Mouse (Mus musculus) midbrain, embryonic 11.5 days (tissue): ENCODE measurements around the gene Cep131. TPM values are rescaled to one million over a fixed set of nuclear protein-coding genes. Genes with fewer than 3 reads are reported as not detected.

Experiments used
- ATAC-seq: fragments of 200-750 bp; cut with Nextera tagmentation; 2 replicates; pipeline ENCODE4 v1.8.0; 2017; ENCODE audit warnings: moderate TSS enrichment, moderate library complexity; ENCODE audit not compliant: low FRiP score
- DNase-seq: peaks from one replicate; pipeline ENCODE4 v3.0.0; 2015; ENCODE audit warnings: low spot score; ENCODE audit errors: missing footprints
- H3K27ac ChIP-seq: fragments of 300-500 bp; sonication (generic); 2 replicates; pipeline ENCODE4 v1.5.1; 2014; ENCODE audit warnings: low read depth, low read length
- H3K27me3 ChIP-seq: fragments of 300-500 bp; sonication (generic); 2 replicates; pipeline ENCODE4 v1.6.1; 2014; ENCODE audit warnings: mild to moderate bottlenecking, low read length, moderate library complexity, mixed read lengths; ENCODE audit not compliant: control insufficient read depth, insufficient read depth
- H3K36me3 ChIP-seq: fragments of 300-500 bp; sonication (generic); 2 replicates; pipeline ENCODE4 v1.6.1; 2014; ENCODE audit warnings: mild to moderate bottlenecking, low read length, moderate library complexity, mixed read lengths; ENCODE audit not compliant: control insufficient read depth, insufficient read depth
- H3K4me1 ChIP-seq: fragments of 300-500 bp; sonication (generic); 2 replicates; pipeline ENCODE4 v1.6.1; 2014; ENCODE audit warnings: low read length; ENCODE audit not compliant: control insufficient read depth, insufficient read depth
- H3K4me2 ChIP-seq: fragments of 300-500 bp; sonication (generic); 2 replicates; pipeline ENCODE4 v1.6.1; 2014; ENCODE audit warnings: mild to moderate bottlenecking, moderate library complexity
- H3K4me3 ChIP-seq: fragments of 300-500 bp; sonication (generic); 2 replicates; pipeline ENCODE4 v1.5.1; 2014; ENCODE audit warnings: low read depth, low read length
- H3K9ac ChIP-seq: fragments of 300-500 bp; sonication (generic); 2 replicates; pipeline ENCODE4 v1.6.1; 2014; ENCODE audit warnings: low read length
- H3K9me3 ChIP-seq: fragments of 300-500 bp; sonication (generic); 2 replicates; pipeline ENCODE4 v1.6.1; 2016; ENCODE audit warnings: low read length; ENCODE audit not compliant: control insufficient read depth
- WGBS: fragments of 180-500 bp; shearing (Covaris S2); extraction: QIAGEN DNeasy Blood & Tissue Kit; methylation state at CpG from one replicate; pipeline ENCODE4 v1.1.7; 2014; 5-methylcytosine and 5-hydroxymethylcytosine counted together
- polyA plus RNA-seq: library from polyadenylated mRNA; unstranded; fragments of >200 nt; fragmentation: Nextera tagmentation; extraction: Ambion mirVana; gene quantifications from 2 replicates; pipeline ENCODE4 v1.2.1, GENCODE M21; 2014

Gene Cep131
- polyA plus RNA-seq, 1 experiment from 2014 or later, result 28.9 TPM

DNA sequence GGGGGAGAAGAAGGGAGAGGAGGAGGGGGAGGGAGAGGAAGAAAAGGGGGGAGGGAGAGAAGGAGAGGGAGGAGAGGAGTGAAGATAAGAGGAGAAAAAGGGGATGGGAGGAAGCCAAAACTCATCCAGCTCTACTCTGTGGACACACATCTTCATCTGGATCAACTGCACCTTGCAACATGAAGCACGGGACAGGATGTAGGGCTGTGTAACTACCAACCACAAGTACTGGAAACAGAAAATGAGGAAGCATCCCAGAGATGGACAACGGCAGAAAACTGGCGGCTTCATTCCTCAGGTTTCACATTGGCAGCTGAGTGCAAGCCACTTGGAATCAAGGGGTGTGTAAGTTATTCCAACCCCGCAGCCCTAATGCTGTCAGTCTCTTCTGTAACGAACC is 51.9 kb downstream of the Cep131 start:
- ATAC-seq (no peak), DNase-seq (no peak)
- Histone ChIP-seq H3K9me3 (no peaks in the 10 kb centered on the region), H3K4me2 (no peak overlapping the region), H3K9ac (no peak overlapping the region), H3K4me3 (no peak overlapping the region), H3K36me3 (no peaks in the 10 kb centered on the region), H3K27me3 (no peaks in the 10 kb centered on the region; the same call in 1 of the 2 replicates), H3K27ac (no peak overlapping the region), H3K4me1 (peaks cover 2% of the 10 kb centered on the region; the same call in 1 of the 2 replicates)
- 83% methylated on average over 5 of the region's 5 CpGs for WGBS

DNA sequence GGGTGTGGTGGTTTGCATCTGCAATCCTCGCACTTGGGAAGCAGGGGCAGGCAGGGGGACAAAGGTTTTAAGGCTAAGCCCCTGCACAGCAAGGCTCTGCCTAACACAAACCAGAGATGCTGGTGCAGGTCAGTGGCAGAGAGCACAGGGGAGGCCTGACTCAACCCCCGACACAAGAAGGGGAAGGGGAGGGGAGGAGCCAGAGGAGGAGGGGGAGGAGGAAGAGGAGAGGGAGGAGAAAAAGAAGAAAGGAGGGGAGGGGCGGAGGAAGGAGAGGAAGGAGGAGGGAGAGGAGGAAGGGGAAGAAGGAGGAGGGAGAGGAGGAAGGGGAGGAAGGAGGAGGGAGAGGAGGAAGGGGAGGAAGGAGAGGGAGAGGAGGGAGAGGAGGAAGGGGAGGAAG is 52.3 kb downstream of the Cep131 start:
- WGBS, result 26% methylated on average over 3 of the region's 3 CpGs
- no peak overlapping the region for H3K9ac ChIP-seq
- no peak overlapping the region for H3K27ac ChIP-seq
- no peak for ATAC-seq
- no peak overlapping the region for H3K4me3 ChIP-seq
- peaks cover 5% of the 10 kb centered on the region; the same call in 1 of the 2 replicates for H3K4me1 ChIP-seq
- no peaks in the 10 kb centered on the region; the same call in 1 of the 2 replicates for H3K27me3 ChIP-seq
- no peak overlapping the region for H3K4me2 ChIP-seq
- no peak for DNase-seq
- H3K36me3 ChIP-seq, result no peaks in the 10 kb centered on the region
- no peaks in the 10 kb centered on the region for H3K9me3 ChIP-seq

DNA sequence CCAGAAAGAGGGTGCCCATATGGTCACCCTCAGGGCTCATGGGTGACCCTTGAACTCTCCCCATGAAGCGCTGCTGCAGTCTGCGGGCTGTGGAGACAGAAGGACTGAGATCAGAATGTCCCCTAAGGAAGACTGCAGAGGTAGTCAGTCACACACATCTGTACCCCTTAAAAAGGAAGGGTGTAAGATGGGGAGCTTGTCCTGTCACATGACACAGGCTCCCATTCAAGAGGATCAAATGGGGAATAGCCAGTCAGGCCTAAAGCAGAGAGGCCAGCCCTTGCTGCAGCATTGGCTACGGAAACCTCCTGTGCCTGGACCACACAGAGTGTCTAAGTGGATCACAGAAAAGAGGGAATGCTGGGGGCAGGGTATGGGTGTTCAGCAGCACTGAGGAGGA is 53.2 kb downstream of the Cep131 start:
- no peak for ATAC-seq
- no peak overlapping the region for H3K27ac ChIP-seq
- H3K27me3 ChIP-seq, result no peaks in the 10 kb centered on the region; the same call in 1 of the 2 replicates
- DNase-seq, result no peak
- 74% methylated on average over 3 of the region's 3 CpGs for WGBS
- H3K4me1 ChIP-seq, result peaks cover 5% of the 10 kb centered on the region; the same call in 1 of the 2 replicates
- H3K36me3 ChIP-seq, result no peaks in the 10 kb centered on the region
- no peak overlapping the region for H3K9ac ChIP-seq
- H3K4me2 ChIP-seq, result no peak overlapping the region
- no peak overlapping the region for H3K4me3 ChIP-seq
- H3K9me3 ChIP-seq, result no peaks in the 10 kb centered on the region

DNA sequence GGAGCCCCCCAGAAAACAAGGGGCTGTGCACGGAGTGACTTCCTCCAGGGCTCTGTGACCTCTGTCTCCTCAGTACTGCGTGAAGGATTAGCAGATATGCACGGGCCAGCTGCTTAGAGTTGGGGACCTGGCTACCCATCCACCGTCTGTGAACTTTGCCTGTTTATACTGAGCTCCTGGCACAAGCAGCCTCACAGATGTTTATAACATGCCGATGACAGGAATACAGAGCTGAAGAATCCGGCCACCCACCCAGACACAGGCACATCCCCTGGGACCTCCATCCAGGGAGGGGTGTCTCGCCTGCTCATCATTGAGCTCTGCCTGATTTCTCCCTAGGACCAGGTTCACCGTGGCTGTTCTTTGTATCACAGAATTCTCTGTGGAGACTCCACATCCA is 54.6 kb downstream of the Cep131 start:
- H3K9ac ChIP-seq, result no peak overlapping the region
- WGBS, result 65% methylated on average over 8 of the region's 8 CpGs
- no peaks in the 10 kb centered on the region for H3K9me3 ChIP-seq
- H3K36me3 ChIP-seq, result no peaks in the 10 kb centered on the region
- no peaks in the 10 kb centered on the region; the same call in 1 of the 2 replicates for H3K27me3 ChIP-seq
- no peak overlapping the region for H3K4me2 ChIP-seq
- no peak for DNase-seq
- no peak overlapping the region for H3K27ac ChIP-seq
- H3K4me1 ChIP-seq, result peaks cover 5% of the 10 kb centered on the region; the same call in 1 of the 2 replicates
- no peak for ATAC-seq
- no peak overlapping the region for H3K4me3 ChIP-seq

DNA sequence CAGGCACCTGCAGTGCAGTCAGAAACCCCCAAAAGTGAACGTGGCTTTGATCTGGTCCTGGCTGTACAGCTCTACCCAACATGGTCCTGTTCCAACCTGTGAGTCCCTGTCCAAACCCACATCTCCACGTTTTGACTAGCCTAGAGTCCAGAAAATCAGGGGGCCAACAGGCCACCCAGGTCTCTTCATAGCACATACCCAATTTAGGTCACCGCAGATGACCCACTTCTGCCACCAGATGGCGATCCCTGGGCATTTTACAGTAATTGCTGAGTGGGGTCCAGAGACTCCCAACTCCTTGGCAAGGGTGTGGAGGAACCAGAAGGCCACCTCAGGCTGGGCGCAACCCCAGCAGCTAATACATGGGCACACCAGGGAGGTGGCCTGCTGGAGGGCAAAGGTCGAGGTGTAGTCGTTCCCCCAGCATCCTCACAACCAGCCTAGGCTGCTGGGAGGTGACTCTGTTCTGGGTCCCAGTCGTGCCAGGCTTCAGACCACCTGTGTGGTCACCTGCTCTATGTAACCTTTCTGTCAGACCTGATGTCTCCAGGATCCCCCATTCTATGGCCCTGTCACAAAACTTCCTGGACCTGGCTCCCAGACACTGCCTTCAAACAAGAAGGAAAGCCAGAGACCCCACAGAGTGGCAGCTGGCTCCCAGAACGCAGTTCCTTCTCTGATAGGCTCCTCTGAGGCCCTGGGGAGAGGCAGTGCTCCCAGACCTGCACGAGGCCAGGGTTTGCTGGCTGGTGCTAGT is 56.3 kb downstream of the Cep131 start:
- 42% methylated on average over 10 of the region's 10 CpGs for WGBS
- no peak overlapping the region for H3K27ac ChIP-seq
- DNase-seq, result peak; percentile 89
- no peaks in the 10 kb centered on the region for H3K9me3 ChIP-seq
- peaks cover 5% of the 10 kb centered on the region; the same call in 1 of the 2 replicates for H3K4me1 ChIP-seq
- H3K4me3 ChIP-seq, result no peak overlapping the region
- no peaks in the 10 kb centered on the region for H3K36me3 ChIP-seq
- H3K4me2 ChIP-seq, result no peak overlapping the region
- no peak overlapping the region for H3K9ac ChIP-seq
- H3K27me3 ChIP-seq, result no peaks in the 10 kb centered on the region; the same call in 1 of the 2 replicates
- ATAC-seq, result 0 out of 2 replicates have a peak, but pooled peaks have one; percentile 48

DNA sequence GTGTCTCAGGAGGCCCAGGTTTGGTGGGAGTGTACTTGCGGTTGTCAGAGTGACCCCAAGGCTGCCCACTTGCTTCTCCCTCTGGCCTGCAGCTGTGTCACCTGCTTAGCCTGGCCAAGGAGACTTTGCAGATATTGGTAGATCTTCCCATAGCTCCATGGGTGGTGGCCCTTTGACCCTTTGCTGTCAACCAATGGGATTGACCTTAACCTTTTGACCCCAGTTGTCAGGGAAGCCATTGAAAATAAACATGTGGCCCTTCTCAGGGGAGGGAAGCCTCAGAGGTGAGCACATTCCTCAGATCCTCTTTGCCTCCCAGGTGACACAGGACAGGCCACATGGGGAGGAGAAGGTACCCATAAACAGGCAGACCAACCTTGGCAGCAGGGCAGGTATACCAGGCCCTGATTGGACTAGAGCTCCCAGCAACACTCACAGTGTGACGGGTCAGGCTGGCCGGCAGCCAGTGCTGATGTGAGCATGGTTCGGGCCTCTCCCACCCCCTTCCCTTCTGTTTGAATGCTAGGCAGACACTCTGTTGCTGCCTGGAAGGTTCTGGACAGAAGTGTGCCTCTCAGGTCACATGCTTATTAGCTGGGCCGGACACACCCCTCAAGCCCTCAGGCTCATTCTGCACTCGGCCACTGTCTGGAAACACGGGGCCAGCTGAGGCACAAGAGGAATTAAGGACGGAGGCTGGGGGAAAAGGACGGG is 57.0 kb downstream of the Cep131 start:
- H3K9me3 ChIP-seq, result no peaks in the 10 kb centered on the region
- no peak overlapping the region for H3K4me3 ChIP-seq
- no peak overlapping the region for H3K9ac ChIP-seq
- ATAC-seq (0 out of 2 replicates have a peak, but pooled peaks have one; percentile 22), DNase-seq (peak; percentile 87)
- no peaks in the 10 kb centered on the region; the same call in 1 of the 2 replicates for H3K27me3 ChIP-seq
- H3K27ac ChIP-seq, result no peak overlapping the region
- WGBS, result 43% methylated on average over 9 of the region's 9 CpGs
- H3K36me3 ChIP-seq, result no peaks in the 10 kb centered on the region
- no peak overlapping the region for H3K4me2 ChIP-seq
- peaks cover 5% of the 10 kb centered on the region; the same call in 1 of the 2 replicates for H3K4me1 ChIP-seq

DNA sequence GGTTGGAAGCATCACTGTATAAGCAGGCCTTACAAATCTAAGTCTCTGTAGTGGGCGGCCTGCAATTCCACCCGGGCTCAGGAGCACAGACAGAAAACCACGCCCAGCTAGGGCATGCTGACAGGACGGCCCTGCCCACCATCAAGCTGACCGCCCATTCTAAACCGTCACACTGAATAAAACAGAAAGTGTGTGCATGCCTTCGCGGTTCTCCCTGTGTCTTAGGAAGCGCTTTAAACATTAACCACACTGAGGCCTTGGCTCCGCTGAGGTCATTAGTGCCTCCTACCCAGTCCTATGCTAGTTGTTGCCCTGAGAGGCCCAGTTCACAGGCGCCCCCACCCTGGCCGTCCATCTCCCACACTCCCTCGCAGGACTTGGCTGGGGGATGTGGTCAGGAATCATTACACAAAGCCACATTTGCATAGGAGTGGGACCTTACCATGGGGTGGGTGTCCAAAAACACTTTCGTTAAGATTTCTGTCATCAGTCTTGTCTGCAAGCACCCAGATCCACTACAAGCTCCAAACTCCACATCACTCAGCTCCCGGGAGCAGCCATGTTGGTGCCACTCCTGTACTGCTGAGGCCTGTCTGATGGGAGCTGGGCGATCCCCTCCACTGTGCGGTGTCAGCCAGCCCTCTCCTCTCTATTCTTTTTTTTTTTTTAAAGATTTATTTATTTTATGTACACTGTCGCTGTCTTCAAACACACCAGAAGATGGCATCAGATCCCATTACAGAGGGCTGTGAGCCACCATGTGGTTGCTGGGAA is 58.1 kb downstream of the Cep131 start:
- no peaks in the 10 kb centered on the region; the same call in 1 of the 2 replicates for H3K27me3 ChIP-seq
- no peaks in the 10 kb centered on the region for H3K36me3 ChIP-seq
- 79% methylated on average over 18 of the region's 18 CpGs for WGBS
- no peak overlapping the region for H3K4me3 ChIP-seq
- no peak overlapping the region for H3K4me2 ChIP-seq
- ATAC-seq (no peak), DNase-seq (no peak)
- H3K4me1 ChIP-seq, result peaks cover 3% of the 10 kb centered on the region; the same call in 1 of the 2 replicates
- H3K9me3 ChIP-seq, result no peaks in the 10 kb centered on the region
- no peak overlapping the region for H3K27ac ChIP-seq
- H3K9ac ChIP-seq, result no peak overlapping the region

DNA sequence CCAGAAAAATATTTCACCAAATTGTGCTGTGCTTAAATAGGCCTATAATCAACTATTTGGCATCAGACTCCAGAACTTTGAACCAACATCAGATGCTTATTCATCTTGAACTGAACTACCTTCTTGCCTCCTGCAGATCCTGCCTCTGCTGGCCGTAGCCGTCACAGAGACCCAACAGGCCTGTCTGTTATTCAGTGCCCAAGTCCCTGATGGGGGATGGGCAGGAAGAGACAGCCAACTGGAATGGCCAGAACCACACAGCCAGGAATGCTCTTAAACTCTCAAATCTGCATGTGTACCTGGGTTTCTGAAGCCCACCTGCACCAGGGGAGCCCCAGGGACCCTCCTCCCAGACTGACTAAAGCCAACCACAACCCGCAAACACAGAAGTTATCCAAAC is 59.7 kb downstream of the Cep131 start:
- H3K4me3 ChIP-seq, result no peak overlapping the region
- no peaks in the 10 kb centered on the region; the same call in 1 of the 2 replicates for H3K27me3 ChIP-seq
- 74% methylated on average over 3 of the region's 3 CpGs for WGBS
- no peak overlapping the region for H3K9ac ChIP-seq
- H3K27ac ChIP-seq, result no peak overlapping the region
- peaks cover 10% of the 10 kb centered on the region for H3K4me1 ChIP-seq
- no peaks in the 10 kb centered on the region for H3K9me3 ChIP-seq
- H3K4me2 ChIP-seq, result no peak overlapping the region
- no peak for DNase-seq
- no peak for ATAC-seq
- H3K36me3 ChIP-seq, result no peaks in the 10 kb centered on the region
